Mouse (Mus musculus) liver, postnatal 0 days (tissue): ENCODE results near the gene Sdccag8. TPM values are rescaled to one million over a fixed set of nuclear protein-coding genes. Genes with fewer than 3 reads are reported as not detected.

Experiments used
- ATAC-seq: fragments of 200-750 bp; cut with Nextera tagmentation; 2 replicates; pipeline ENCODE4 v1.8.0; 2017; ENCODE audit warnings: mild to moderate bottlenecking, moderate library complexity
- DNase-seq: peaks from one replicate; pipeline ENCODE4 v3.0.0-alpha.2; 2016
- H3K27ac ChIP-seq: fragments of 300-500 bp; sonication (generic); 2 replicates; pipeline ENCODE4 v1.5.1; 2014; ENCODE audit warnings: antibody characterized with exemption, moderate library complexity, mild to moderate bottlenecking, low read depth
- H3K27me3 ChIP-seq: fragments of 300-500 bp; sonication (generic); 2 replicates; pipeline ENCODE4 v1.6.1; 2014; ENCODE audit warnings: low read length, control low read depth, mixed read lengths; ENCODE audit not compliant: insufficient read depth
- H3K36me3 ChIP-seq: fragments of 300-500 bp; sonication (generic); replicated peaks from 2 replicates; pipeline ENCODE4 v1.6.1; 2014; ENCODE audit warnings: mild to moderate bottlenecking, control low read depth, low read length, moderate library complexity, mixed read lengths; ENCODE audit not compliant: insufficient read depth
- H3K4me1 ChIP-seq: fragments of 300-500 bp; sonication (generic); 2 replicates; pipeline ENCODE4 v1.6.1; 2014; ENCODE audit warnings: antibody characterized with exemption, mild to moderate bottlenecking, control low read depth; ENCODE audit not compliant: insufficient read depth
- H3K4me2 ChIP-seq: fragments of 300-500 bp; sonication (generic); 2 replicates; pipeline ENCODE4 v1.6.1; 2014; ENCODE audit warnings: low read depth, mild to moderate bottlenecking, low read length, moderate library complexity, mixed read lengths
- H3K4me3 ChIP-seq: fragments of 300-500 bp; sonication (generic); 2 replicates; pipeline ENCODE4 v1.5.1; 2014; ENCODE audit warnings: low read depth, low read length
- H3K9ac ChIP-seq: fragments of 300-500 bp; sonication (generic); replicated peaks from 2 replicates; pipeline ENCODE4 v1.6.1; 2014; ENCODE audit warnings: mild to moderate bottlenecking, moderate library complexity
- H3K9me3 ChIP-seq: fragments of 300-500 bp; sonication (generic); 2 replicates; pipeline ENCODE4 v1.6.1; 2016; ENCODE audit warnings: mild to moderate bottlenecking, control low read depth, low read length, mixed read lengths
- CTCF ChIP-seq: sonication (generic); IDR thresholded peaks from 2 replicates; pipeline ENCODE4 v1.5.1; 2016; ENCODE audit warnings: antibody characterized with exemption, low read depth
- EP300 ChIP-seq: IDR thresholded peaks from 2 replicates; pipeline ENCODE4 v1.6.1; 2016; ENCODE audit warnings: antibody characterized with exemption, low read depth, mild to moderate bottlenecking
- WGBS: fragments of 180-500 bp; shearing (Covaris S2); extraction: QIAGEN DNeasy Blood & Tissue Kit; methylation state at CpG from one replicate; pipeline ENCODE4 v1.1.7; 2014; ENCODE audit not compliant: insufficient replicate concordance; 5-methylcytosine and 5-hydroxymethylcytosine counted together
- polyA plus RNA-seq: library from polyadenylated mRNA; unstranded; fragments of >200 nt; fragmentation: Nextera tagmentation; extraction: Ambion mirVana; gene quantifications from 2 replicates; pipeline ENCODE4 v1.2.1, GENCODE M21; 2015

The Sdccag8 gene
- polyA plus RNA-seq, 1 experiment from 2014 or later: 4.5 TPM

DNA sequence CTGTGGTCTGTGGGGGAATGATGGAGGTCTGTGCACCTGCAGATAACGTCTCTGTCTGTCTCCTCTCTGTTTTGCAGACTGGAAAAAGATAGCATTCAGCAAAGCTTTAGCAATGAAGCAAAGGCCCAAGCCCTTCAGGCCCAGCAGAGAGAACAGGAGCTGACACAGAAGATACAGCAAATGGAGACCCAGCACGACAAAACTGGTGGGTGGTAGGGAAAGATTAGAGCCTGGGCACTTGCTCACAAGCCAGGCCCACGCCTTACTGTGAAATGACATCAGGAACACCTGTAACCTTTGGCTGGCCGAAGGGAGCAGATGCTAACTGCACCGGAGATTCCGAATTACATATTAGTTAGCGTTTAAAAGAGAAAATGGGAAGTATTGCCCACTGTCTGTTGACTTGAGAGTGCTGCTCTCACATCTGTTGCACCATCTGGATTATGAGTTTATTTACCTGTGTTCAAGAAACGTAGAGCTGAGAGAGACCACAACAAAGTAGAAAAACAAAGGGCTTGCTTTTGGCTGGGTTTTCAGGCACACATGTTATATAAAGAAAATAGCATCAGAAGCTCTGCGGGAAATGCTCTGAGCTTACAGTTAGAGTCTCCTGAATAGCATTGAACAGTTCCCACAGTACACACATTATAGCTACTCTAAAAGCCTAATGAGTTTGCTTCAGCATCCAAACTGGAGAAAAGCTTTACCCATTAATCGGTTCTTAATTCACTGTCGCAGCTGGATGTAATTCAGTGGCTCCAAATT lies 131.8 kb downstream of the Sdccag8 start:
- TF ChIP-seq EP300 (no peak), CTCF (no peak)
- 74% methylated on average over 11 of the region's 11 CpGs for WGBS
- no peak for DNase-seq
- Histone ChIP-seq H3K4me2 (no peak overlapping the region), H3K4me1 (no peaks in the 10 kb centered on the region), H3K36me3 (no peaks in the 10 kb centered on the region), H3K9me3 (no peaks in the 10 kb centered on the region), H3K27me3 (no peaks in the 10 kb centered on the region), H3K27ac (no peak overlapping the region), H3K4me3 (no peak overlapping the region), H3K9ac (no peak overlapping the region)
- no peak for ATAC-seq

DNA sequence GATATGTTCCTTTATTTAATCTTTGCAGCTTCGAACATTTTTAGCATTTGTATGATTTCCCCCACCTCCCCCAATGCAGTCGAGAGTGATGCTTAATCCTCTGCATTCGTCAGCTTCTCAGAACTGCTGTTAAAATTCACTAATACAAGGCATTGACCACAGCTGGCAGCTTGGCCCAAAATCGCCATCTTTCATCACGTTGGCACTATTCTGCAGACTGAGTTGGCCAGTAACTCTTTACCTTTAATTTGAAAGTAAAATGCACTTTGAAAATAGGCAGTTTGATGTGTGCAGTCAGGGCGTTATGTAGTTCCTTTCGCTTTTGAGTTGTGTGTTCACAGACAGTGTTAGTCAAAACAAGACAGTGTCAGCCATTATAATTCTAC lies 132.3 kb downstream of the Sdccag8 start:
- H3K4me2 ChIP-seq: no peak overlapping the region
- no peaks in the 10 kb centered on the region for H3K4me1 ChIP-seq
- no peaks in the 10 kb centered on the region for H3K36me3 ChIP-seq
- WGBS: 82% methylated on average over 7 of the region's 7 CpGs
- H3K9ac ChIP-seq: no peak overlapping the region
- no peaks in the 10 kb centered on the region for H3K9me3 ChIP-seq
- DNase-seq (no peak), ATAC-seq (no peak)
- no peaks in the 10 kb centered on the region for H3K27me3 ChIP-seq
- no peak overlapping the region for H3K4me3 ChIP-seq
- H3K27ac ChIP-seq: no peak overlapping the region
- TF ChIP-seq CTCF: no peak
- TF ChIP-seq EP300: no peak

DNA sequence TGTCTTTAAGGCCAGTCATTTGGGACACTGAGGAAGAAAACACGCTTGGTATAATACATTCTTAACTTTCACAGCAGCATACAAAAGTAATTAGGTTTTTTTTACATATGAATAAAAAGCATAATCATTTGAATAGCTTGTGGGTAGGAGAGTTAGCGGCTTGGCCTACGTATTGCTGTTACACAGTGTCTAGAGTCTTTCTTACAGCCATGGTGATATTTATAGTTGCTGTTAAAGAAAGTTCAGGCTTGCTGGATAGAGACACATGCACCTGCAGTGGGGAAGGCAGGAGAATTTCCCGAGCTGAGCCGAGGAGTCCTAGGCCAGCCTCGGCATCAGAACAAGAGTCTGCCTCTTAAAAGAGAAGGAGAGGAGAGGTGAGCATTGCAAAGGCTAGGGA lies 134.4 kb downstream of the Sdccag8 start:
- Histone ChIP-seq H3K4me1 (no peaks in the 10 kb centered on the region), H3K4me2 (no peak overlapping the region), H3K27me3 (no peaks in the 10 kb centered on the region), H3K36me3 (no peaks in the 10 kb centered on the region), H3K4me3 (no peak overlapping the region), H3K27ac (no peak overlapping the region), H3K9ac (no peak overlapping the region), H3K9me3 (no peaks in the 10 kb centered on the region)
- 83% methylated on average over 6 of the region's 6 CpGs for WGBS
- no peak for ATAC-seq
- TF ChIP-seq CTCF (no peak), EP300 (no peak)
- no peak for DNase-seq

DNA sequence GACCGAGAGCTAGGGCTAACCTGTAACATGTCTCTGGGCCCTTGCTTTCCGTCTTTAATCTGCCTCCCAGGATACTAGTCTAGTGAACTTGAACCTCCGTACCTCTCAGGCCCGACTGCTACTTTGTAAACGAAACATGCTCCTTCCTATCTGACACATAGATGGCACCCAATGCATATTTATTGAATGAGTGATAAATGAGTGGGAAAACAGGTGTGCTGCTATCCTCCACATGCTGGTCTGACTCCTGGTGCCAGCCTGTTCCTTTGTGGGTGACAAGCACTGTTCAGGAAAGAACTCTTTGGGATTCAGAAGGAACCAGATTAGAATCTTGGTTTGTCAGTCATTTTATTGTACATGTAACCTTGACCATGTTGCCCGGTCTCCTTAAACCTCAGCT lies 134.9 kb downstream of the Sdccag8 start:
- Histone ChIP-seq H3K9ac (no peak overlapping the region), H3K27ac (no peak overlapping the region), H3K36me3 (no peaks in the 10 kb centered on the region), H3K4me1 (no peaks in the 10 kb centered on the region), H3K27me3 (no peaks in the 10 kb centered on the region), H3K9me3 (no peaks in the 10 kb centered on the region), H3K4me2 (no peak overlapping the region), H3K4me3 (no peak overlapping the region)
- whole genome bisulfite sequencing: 80% methylated on average over 6 of the region's 6 CpGs
- TF ChIP-seq CTCF (no peak), EP300 (no peak)
- DNase-seq (no peak), ATAC-seq (no peak)

DNA sequence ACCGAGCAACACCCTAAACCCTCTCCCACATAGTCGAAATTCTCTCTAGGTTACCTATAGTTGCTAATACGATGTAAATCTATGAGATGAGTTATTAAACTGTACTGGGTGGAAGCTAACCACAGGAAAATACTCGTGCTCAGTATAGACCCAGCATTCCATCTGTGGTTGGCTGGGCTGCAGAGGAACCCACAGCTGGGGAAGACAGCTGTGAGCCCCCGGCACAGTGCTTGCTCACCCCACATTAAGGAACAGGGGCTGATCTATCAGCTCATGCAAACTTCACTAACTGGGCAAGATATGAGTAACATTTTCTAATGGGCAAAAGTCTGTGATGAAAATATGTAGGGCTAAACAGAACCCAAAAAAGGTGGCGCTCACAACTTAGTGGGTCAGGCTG lies 135.6 kb downstream of the Sdccag8 start:
- 61% methylated on average over 6 of the region's 6 CpGs for WGBS
- H3K27ac ChIP-seq: no peak overlapping the region
- H3K27me3 ChIP-seq: no peaks in the 10 kb centered on the region
- H3K9ac ChIP-seq: no peak overlapping the region
- ATAC-seq: no peak
- H3K9me3 ChIP-seq: no peaks in the 10 kb centered on the region
- no peak overlapping the region for H3K4me3 ChIP-seq
- no peak for DNase-seq
- H3K4me1 ChIP-seq: no peaks in the 10 kb centered on the region
- no peak overlapping the region for H3K4me2 ChIP-seq
- no peak for TF ChIP-seq CTCF
- H3K36me3 ChIP-seq: no peaks in the 10 kb centered on the region

DNA sequence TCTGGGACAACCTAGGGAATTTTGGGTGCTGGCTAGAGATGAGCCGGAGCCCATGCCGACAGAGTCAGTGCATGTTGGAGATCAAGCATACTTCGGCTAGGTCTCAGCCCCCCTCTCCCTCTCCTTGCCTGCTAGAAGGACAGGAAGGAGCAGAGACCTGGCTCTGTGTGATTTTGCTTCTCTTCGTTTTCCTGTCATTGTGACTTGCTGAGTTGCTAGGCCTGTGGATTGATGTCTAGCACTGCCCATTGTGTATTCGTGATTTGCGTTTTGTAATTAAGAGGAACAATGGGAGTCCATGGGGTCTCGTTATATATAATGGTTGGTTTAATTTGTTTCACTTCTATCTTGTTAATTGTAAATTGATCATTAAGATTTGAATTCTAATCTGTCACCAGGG lies 137.4 kb downstream of the Sdccag8 start:
- TF ChIP-seq EP300 (no peak), CTCF (no peak)
- Histone ChIP-seq H3K4me3 (no peak overlapping the region), H3K27me3 (no peaks in the 10 kb centered on the region), H3K4me1 (no peaks in the 10 kb centered on the region), H3K27ac (no peak overlapping the region), H3K36me3 (no peaks in the 10 kb centered on the region), H3K9me3 (no peaks in the 10 kb centered on the region), H3K4me2 (no peak overlapping the region), H3K9ac (no peak overlapping the region)
- ATAC-seq: no peak
- no peak for DNase-seq
- 63% methylated on average over 7 of the region's 7 CpGs for WGBS
